Mouse (Mus musculus): ENCODE results near the gene Ly6g6f.

GRCm38 (mm10) chr17:35047688-35048087 is 37.7 kb downstream of the Ly6g6f start:
- no peak for TF ChIP-seq CTCF (IDR thresholded peaks at IDR 0.05 in 2 of 3, conservative IDR thresholded peaks at IDR 0.05 in 1 of 3; ENCODE audit: control insufficient read depth in 1 of 3, insufficient read depth in 1 of 3, low read depth in 2 of 3, low read length in 3 of 3, poor library complexity in 1 of 3, severe bottlenecking in 1 of 3)
- no peak; the same call in 1 of the 2 replicates for TF ChIP-seq ZKSCAN1 (IDR thresholded peaks at IDR 0.05; ENCODE audit: low read depth, low read length)
- TF ChIP-seq POLR2A (IDR thresholded peaks at IDR 0.05; ENCODE audit: control insufficient read depth in 1 of 2, insufficient read depth in 1 of 2, low read depth in 1 of 2, low read length in 2 of 2, poor library complexity in 1 of 2), result no peak; a peak in 1 of 4 replicates
- TF ChIP-seq NRF1 (IDR thresholded peaks at IDR 0.05; ENCODE audit: insufficient read depth, low read depth, low read length, poor library complexity, severe bottlenecking), result no peak
- TF ChIP-seq MXI1 (IDR thresholded peaks at IDR 0.05; ENCODE audit: low read depth, low read length), result no peak; the same call in 1 of the 2 replicates
- TF ChIP-seq USF2 (IDR thresholded peaks at IDR 0.05; ENCODE audit: borderline replicate concordance in 1 of 2, insufficient read depth in 1 of 2, low read depth in 1 of 2, low read length in 2 of 2), result no peak
- TF ChIP-seq MAZ (IDR thresholded peaks at IDR 0.05; ENCODE audit: low read depth, low read length), result no peak
